Mouse (Mus musculus): ENCODE data around the gene Dgcr6. TPM values are rescaled to one million over a fixed set of nuclear protein-coding genes. Genes with fewer than 3 reads are reported as not detected.

Dgcr6 gene
- total and polyA plus RNA-seq, 3 experiments: 41.4 to 46.7 (median 41.4) TPM

GRCm38 (mm10) chr16:18096348-18096747 lies 43.7 kb downstream of the Dgcr6 start:
- no peak overlapping the region for H3K9ac ChIP-seq (ENCODE audit: low read depth, low read length)
- WGBS: 19% methylated on average over 5 of the region's 5 CpGs

GRCm38 (mm10) chr16:18102816-18103215 lies 50.2 kb downstream of the Dgcr6 start:
- WGBS: 69% methylated on average over 4 of the region's 4 CpGs
- intact Hi-C loops (cut with DNase I): no loop called here
- no peak overlapping the region for H3K4me3 ChIP-seq
- TF ChIP-seq CTCF (IDR thresholded peaks at IDR 0.05) (no peak), EP300 (IDR thresholded peaks at IDR 0.05; ENCODE audit: insufficient read depth, low read depth, low read length) (no peak), POLR2A (IDR thresholded peaks at IDR 0.05; ENCODE audit: insufficient read depth, low read depth, low read length) (no peak)
- no peaks in the 10 kb centered on the region for H3K36me3 ChIP-seq (ENCODE audit: control insufficient read depth, insufficient read depth, low read length)
- H3K79me2 ChIP-seq (replicated peaks; ENCODE audit: control insufficient read depth, insufficient read depth, low read length): no peaks in the 10 kb centered on the region
- H3K4me1 ChIP-seq (ENCODE audit: control insufficient read depth, insufficient read depth, low read length): peaks cover 2% of the 10 kb centered on the region; the same call in 1 of the 2 replicates
- no peak overlapping the region for H3K9ac ChIP-seq (ENCODE audit: low read depth, low read length)
- no peaks in the 10 kb centered on the region for H3K27me3 ChIP-seq (ENCODE audit: control insufficient read depth, insufficient read depth, low read length)
- DNase-seq: no peak
- no peak overlapping the region for H3K27ac ChIP-seq

More at GRCm38 (mm10) chr16:18096348-18096747, 43.7 kb downstream of the Dgcr6 start:
- Histone ChIP-seq H3K36me3 (ENCODE audit: control insufficient read depth, insufficient read depth, low read length) (no peaks in the 10 kb centered on the region), H3K4me1 (ENCODE audit: control insufficient read depth, insufficient read depth, low read length) (no peaks in the 10 kb centered on the region; the same call in 1 of the 2 replicates), H3K4me3 (no peak overlapping the region), H3K27ac (no peak overlapping the region), H3K79me2 (replicated peaks; ENCODE audit: control insufficient read depth, insufficient read depth, low read length) (no peaks in the 10 kb centered on the region), H3K27me3 (ENCODE audit: control insufficient read depth, insufficient read depth, low read length) (no peaks in the 10 kb centered on the region)
- TF ChIP-seq CTCF (IDR thresholded peaks at IDR 0.05) (no peak), POLR2A (IDR thresholded peaks at IDR 0.05; ENCODE audit: insufficient read depth, low read depth, low read length) (no peak), EP300 (IDR thresholded peaks at IDR 0.05; ENCODE audit: insufficient read depth, low read depth, low read length) (no peak)
- intact Hi-C loops (cut with DNase I): no loop called here
- no peak for DNase-seq

- no peaks in the 10 kb centered on the region for H3K36me3 ChIP-seq (ENCODE audit: control insufficient read depth, insufficient read depth, low read length)
- no peak overlapping the region for H3K4me3 ChIP-seq
- 72% methylated on average over 1 of the region's 1 CpGs for WGBS
- H3K27me3 ChIP-seq (ENCODE audit: control insufficient read depth, insufficient read depth, low read length): no peaks in the 10 kb centered on the region
- no peaks in the 10 kb centered on the region for H3K79me2 ChIP-seq (replicated peaks; ENCODE audit: control insufficient read depth, insufficient read depth, low read length)
- H3K9ac ChIP-seq (ENCODE audit: low read depth, low read length): no peak overlapping the region
- H3K27ac ChIP-seq: no peak overlapping the region
- H3K4me1 ChIP-seq (ENCODE audit: control insufficient read depth, insufficient read depth, low read length): peaks cover 2% of the 10 kb centered on the region; the same call in 1 of the 2 replicates
- TF ChIP-seq EP300 (IDR thresholded peaks at IDR 0.05; ENCODE audit: insufficient read depth, low read depth, low read length) (no peak), CTCF (IDR thresholded peaks at IDR 0.05) (no peak), POLR2A (IDR thresholded peaks at IDR 0.05; ENCODE audit: insufficient read depth, low read depth, low read length) (no peak)
- intact Hi-C loops (cut with DNase I): no loop called here
- no peak for DNase-seq
Observed at GRCm38 (mm10) chr16:18103366-18103765, 50.7 kb downstream of the Dgcr6 start.

- H3K27ac ChIP-seq: no peak overlapping the region
- TF ChIP-seq POLR2A (IDR thresholded peaks at IDR 0.05; ENCODE audit: insufficient read depth, low read depth, low read length) (no peak), EP300 (IDR thresholded peaks at IDR 0.05; ENCODE audit: insufficient read depth, low read depth, low read length) (no peak), CTCF (IDR thresholded peaks at IDR 0.05) (no peak)
- H3K9ac ChIP-seq (ENCODE audit: low read depth, low read length): no peak overlapping the region
- H3K36me3 ChIP-seq (ENCODE audit: control insufficient read depth, insufficient read depth, low read length): no peaks in the 10 kb centered on the region
- 54% methylated on average over 6 of the region's 6 CpGs for WGBS
- no peaks in the 10 kb centered on the region for H3K79me2 ChIP-seq (replicated peaks; ENCODE audit: control insufficient read depth, insufficient read depth, low read length)
- no peak overlapping the region for H3K4me3 ChIP-seq
- peaks cover 2% of the 10 kb centered on the region; the same call in 1 of the 2 replicates for H3K4me1 ChIP-seq (ENCODE audit: control insufficient read depth, insufficient read depth, low read length)
- intact Hi-C loops (cut with DNase I): no loop called here
- no peaks in the 10 kb centered on the region for H3K27me3 ChIP-seq (ENCODE audit: control insufficient read depth, insufficient read depth, low read length)
- DNase-seq: no peak
Observed at GRCm38 (mm10) chr16:18103808-18104207, 51.1 kb downstream of the Dgcr6 start.

- DNase-seq: peak; percentile 58 to 75
- peaks cover 2% of the 10 kb centered on the region; the same call in 1 of the 2 replicates for H3K4me1 ChIP-seq (ENCODE audit: control insufficient read depth, insufficient read depth, low read length)
- no peaks in the 10 kb centered on the region for H3K79me2 ChIP-seq (replicated peaks; ENCODE audit: control insufficient read depth, insufficient read depth, low read length)
- WGBS: 53% methylated on average over 5 of the region's 5 CpGs
- no peak overlapping the region for H3K4me3 ChIP-seq
- H3K27me3 ChIP-seq (ENCODE audit: control insufficient read depth, insufficient read depth, low read length): no peaks in the 10 kb centered on the region
- intact Hi-C loops (cut with DNase I): loop anchor here (1.0 kb wide), 2 partner anchors 64 to 103 kb away; no protein-coding TSS in a partner anchor
- H3K27ac ChIP-seq: no peak overlapping the region
- TF ChIP-seq POLR2A (IDR thresholded peaks at IDR 0.05; ENCODE audit: insufficient read depth, low read depth, low read length): no peak
- TF ChIP-seq EP300 (IDR thresholded peaks at IDR 0.05; ENCODE audit: insufficient read depth, low read depth, low read length): 0 out of 2 replicates have a peak, but pooled peaks have one; percentile 49
- peak; percentile 84 for TF ChIP-seq CTCF (IDR thresholded peaks at IDR 0.05)
- no peaks in the 10 kb centered on the region for H3K36me3 ChIP-seq (ENCODE audit: control insufficient read depth, insufficient read depth, low read length)
- no peak overlapping the region for H3K9ac ChIP-seq (ENCODE audit: low read depth, low read length)
Observed at GRCm38 (mm10) chr16:18108221-18108966, 55.7 kb downstream of the Dgcr6 start.

- intact Hi-C loops (cut with DNase I): no loop called here
- DNase-seq: no peak
- Histone ChIP-seq H3K27me3 (ENCODE audit: control insufficient read depth, insufficient read depth, low read length) (no peaks in the 10 kb centered on the region; the same call in 1 of the 2 replicates), H3K9ac (ENCODE audit: low read depth, low read length) (no peak overlapping the region), H3K79me2 (replicated peaks; ENCODE audit: control insufficient read depth, insufficient read depth, low read length) (no peaks in the 10 kb centered on the region), H3K27ac (no peak overlapping the region), H3K4me1 (ENCODE audit: control insufficient read depth, insufficient read depth, low read length) (peaks cover 2% of the 10 kb centered on the region; the same call in 1 of the 2 replicates), H3K4me3 (no peak overlapping the region), H3K36me3 (ENCODE audit: control insufficient read depth, insufficient read depth, low read length) (no peaks in the 10 kb centered on the region)
- TF ChIP-seq CTCF (IDR thresholded peaks at IDR 0.05): no peak
- TF ChIP-seq POLR2A (IDR thresholded peaks at IDR 0.05; ENCODE audit: insufficient read depth, low read depth, low read length): no peak
- no peak for TF ChIP-seq EP300 (IDR thresholded peaks at IDR 0.05; ENCODE audit: insufficient read depth, low read depth, low read length)
- 47% methylated on average over 7 of the region's 7 CpGs for WGBS
Observed at GRCm38 (mm10) chr16:18111042-18111441, 58.4 kb downstream of the Dgcr6 start.
